Mouse (Mus musculus) liver, postnatal 0 days (tissue): ENCODE results near the gene Osgep.

ENCODE experiments used
- CTCF ChIP-seq: sonication (generic); IDR thresholded peaks from 2 replicates; pipeline ENCODE4 v1.5.1; 2016; ENCODE audit warnings: antibody characterized with exemption, low read depth
- EP300 ChIP-seq: IDR thresholded peaks from 2 replicates; pipeline ENCODE4 v1.6.1; 2016; ENCODE audit warnings: antibody characterized with exemption, low read depth, mild to moderate bottlenecking

DNA sequence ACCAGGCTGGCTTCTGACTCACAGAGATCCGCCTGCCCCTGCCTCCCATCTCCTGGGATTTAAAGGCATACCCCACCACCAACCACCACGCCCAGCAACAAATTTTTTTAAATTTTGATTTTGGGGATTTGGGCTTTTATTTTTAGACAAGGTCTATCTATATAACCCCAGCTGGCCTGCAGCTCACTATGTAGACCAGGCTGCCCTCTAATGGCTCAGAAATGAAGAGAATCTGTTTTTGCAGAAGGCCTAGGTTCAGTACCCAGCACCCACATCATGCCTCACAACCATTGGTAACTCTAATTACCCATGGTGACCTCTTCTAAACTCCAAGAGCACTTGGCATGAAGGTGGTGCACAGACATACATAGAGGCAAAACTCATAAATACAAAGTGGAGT, 53.4 kb downstream of the Osgep start:
- TF ChIP-seq CTCF (peak; percentile 12; the same call in 1 of the 2 replicates), EP300 (no peak)
